ENCODE assay signal across 7 mouse cellular contexts in genomic region chr11:7062566-7062965, GRCm38 (mm10). TPM values are rescaled to one million over a fixed set of nuclear protein-coding genes. Genes with fewer than 3 reads are reported as not detected.
A peak's percentile ranks its signal among the peaks of the same experiment; 100 is the strongest.
DNase-seq lines count a peak whose midpoint lies in the region; ATAC-seq and TF ChIP-seq lines count a peak whose summit lies in the region.

No protein-coding gene starts in this region.

- H3K27me3 ChIP-seq in embryonic facial prominence, embryonic 13.5 days = peaks cover 94% of the 10 kb centered on the region
- H3K27me3 ChIP-seq in hindbrain, embryonic 13.5 days = peaks cover 76% of the 10 kb centered on the region
- H3K27me3 ChIP-seq in neural tube, embryonic 12.5 days (replicated peaks) = peaks cover 55% of the 10 kb centered on the region

- peak overlapping the region; percentile 94 for H3K4me2 ChIP-seq in embryonic facial prominence, embryonic 13.5 days
- peak overlapping the region; percentile 63 for H3K4me2 ChIP-seq in hindbrain, embryonic 13.5 days
- H3K4me2 ChIP-seq in neural tube, embryonic 12.5 days (replicated peaks) = peak overlapping the region; percentile 82

- peaks cover 31% of the 10 kb centered on the region for H3K4me1 ChIP-seq in embryonic facial prominence, embryonic 13.5 days
- peaks cover 39% of the 10 kb centered on the region for H3K4me1 ChIP-seq in hindbrain, embryonic 13.5 days (replicated peaks)
- H3K4me1 ChIP-seq in neural tube, embryonic 12.5 days = peaks cover 25% of the 10 kb centered on the region

- DNase-seq in layer of hippocampus, adult 2 months (ENCODE audit: low spot score in 2 of 2) = no peak
- DNase-seq in layer of hippocampus, adult 8-10 months (ENCODE audit: low spot score in 2 of 2) = no peak
- DNase-seq in adipocyte (ENCODE audit: low spot score) = no peak
- no peak for DNase-seq in lung, postnatal 36 days

- peak overlapping the region; percentile 66 for H3K4me3 ChIP-seq in layer of hippocampus, adult 2 months
- peak overlapping the region; percentile 64 for H3K4me3 ChIP-seq in embryonic facial prominence, embryonic 13.5 days
- peak overlapping the region; percentile 71 for H3K4me3 ChIP-seq in hindbrain, embryonic 13.5 days
- H3K4me3 ChIP-seq in neural tube, embryonic 12.5 days = peak overlapping the region; percentile 46

- no peaks in the 10 kb centered on the region for H3K36me3 ChIP-seq in embryonic facial prominence, embryonic 13.5 days
- H3K36me3 ChIP-seq in hindbrain, embryonic 13.5 days = no peaks in the 10 kb centered on the region
- H3K36me3 ChIP-seq in neural tube, embryonic 12.5 days = no peaks in the 10 kb centered on the region

- no peak for ATAC-seq in embryonic facial prominence, embryonic 13.5 days (ENCODE audit: insufficient number of reproducible peaks, insufficient read depth, low FRiP score, low TSS enrichment, low read depth)
- peak; percentile 19 for ATAC-seq in hindbrain, embryonic 13.5 days (ENCODE audit: low FRiP score)
- no peak for ATAC-seq in neural tube, embryonic 12.5 days (ENCODE audit: low FRiP score, low read depth)

- no peak for TF ChIP-seq CTCF in layer of hippocampus, adult 2 months (conservative IDR thresholded peaks at IDR 0.05)

- peak overlapping the region; percentile 94 for H3K27ac ChIP-seq in layer of hippocampus, adult 2 months
- H3K27ac ChIP-seq in embryonic facial prominence, embryonic 13.5 days = no peak overlapping the region
- 0 out of 2 replicates have a peak overlapping the region, but pooled peaks have one; percentile 55 for H3K27ac ChIP-seq in hindbrain, embryonic 13.5 days
- no peak overlapping the region for H3K27ac ChIP-seq in neural tube, embryonic 12.5 days

- H3K9me3 ChIP-seq in embryonic facial prominence, embryonic 13.5 days = no peaks in the 10 kb centered on the region
- H3K9me3 ChIP-seq in hindbrain, embryonic 13.5 days = no peaks in the 10 kb centered on the region
- no peaks in the 10 kb centered on the region for H3K9me3 ChIP-seq in neural tube, embryonic 12.5 days

- WGBS in embryonic facial prominence, embryonic 13.5 days = 10% methylated on average over 10 of the region's 10 CpGs
- WGBS in hindbrain, embryonic 13.5 days = 4% methylated on average over 10 of the region's 10 CpGs
- 7% methylated on average over 10 of the region's 10 CpGs for WGBS in neural tube, embryonic 12.5 days

- no peak overlapping the region for H3K9ac ChIP-seq in embryonic facial prominence, embryonic 13.5 days
- H3K9ac ChIP-seq in hindbrain, embryonic 13.5 days = peak overlapping the region; percentile 69
- peak overlapping the region; percentile 54 for H3K9ac ChIP-seq in neural tube, embryonic 12.5 days

RNA-seq across cellular contexts. Expression of gene Adcy1, which starts 0.7 kb away (rescaled TPM):
- 100 to 1,000 TPM; 376 to 403 TPM for total RNA-seq in layer of hippocampus, adult 2 months (2021)
- total RNA-seq in layer of hippocampus, adult 8-10 months (2022) = 100 to 1,000 TPM; 290 to 360 (median 312) TPM
- polyA plus RNA-seq in embryonic facial prominence, embryonic 13.5 days (2015; fragmentation: Nextera tagmentation; extraction: Ambion mirVana) = 1.1 and 1.2 TPM in 2 replicates
- 4.5 and 5.1 TPM in 2 replicates for polyA plus RNA-seq in hindbrain, embryonic 13.5 days (2015; fragmentation: Nextera tagmentation; extraction: Ambion mirVana)
- polyA plus RNA-seq in neural tube, embryonic 12.5 days (2016; fragmentation: Nextera tagmentation; extraction: Ambion mirVana) = 2.6 TPM in 2 replicates

Comparison
In these comparisons a context has a peak if more than half of its experiments do, and no peak if none do; other contexts are left out.
1. H3K27ac ChIP-seq: peak in layer of hippocampus, adult 2 months (single experiment) and hindbrain, embryonic 13.5 days (single experiment); none in embryonic facial prominence, embryonic 13.5 days (single experiment) and neural tube, embryonic 12.5 days (single experiment).
2. Peak in every context shown above with its lines, with median percentiles within 50 percentile points of each other: H3K4me3 ChIP-seq and H3K4me2 ChIP-seq.